Mouse (Mus musculus) G1E (cell line): Measurements from ENCODE around the gene Mat2a. TPM values are rescaled to one million over a fixed set of nuclear protein-coding genes. Genes with fewer than 3 reads are reported as not detected.
A peak's percentile ranks its signal among the peaks of the same experiment; 100 is the strongest.

Source experiments
- ATAC-seq: 2 replicates; pipeline ENCODE4 v1.8.0; 2016; ENCODE audit warnings: mild to moderate bottlenecking; ENCODE audit not compliant: insufficient number of reproducible peaks, poor library complexity, low FRiP score, severe bottlenecking; ENCODE audit errors: extremely low read depth
- DNase-seq: peaks from one replicate; pipeline ENCODE4 v3.0.0; 2012; ENCODE audit warnings: low spot score
- H3K27me3 ChIP-seq: 2 replicates; pipeline ENCODE4 v1.6.1; 2012; ENCODE audit warnings: mild to moderate bottlenecking, low read length, inconsistent platforms; ENCODE audit not compliant: insufficient read depth
- H3K36me3 ChIP-seq: replicated peaks from 2 replicates; pipeline ENCODE3; 2012; ENCODE audit warnings: mild to moderate bottlenecking, inconsistent platforms
- H3K4me1 ChIP-seq: 2 replicates; pipeline ENCODE4 v1.6.1; 2012; ENCODE audit warnings: low read depth, low read length, inconsistent platforms, mixed read lengths; ENCODE audit not compliant: insufficient read depth
- H3K4me3 ChIP-seq: 2 replicates; pipeline ENCODE4 v1.5.1; 2012; ENCODE audit warnings: low read depth, mild to moderate bottlenecking, inconsistent platforms, low read length, moderate library complexity, mixed read lengths
- H3K9me3 ChIP-seq: replicated peaks from 2 replicates; pipeline ENCODE4 v1.6.1; 2012; ENCODE audit warnings: inconsistent platforms
- CTCF ChIP-seq: IDR thresholded peaks from 2 replicates; pipeline ENCODE4 v1.5.1; 2012; ENCODE audit warnings: low read depth, low read length, inconsistent platforms, mixed read lengths
- GATA1 ChIP-seq: IDR thresholded peaks from 2 replicates; pipeline ENCODE4 v1.6.1; 2012; ENCODE audit warnings: borderline replicate concordance, low read length, inconsistent platforms, mixed read lengths
- GATA2 ChIP-seq: IDR thresholded peaks from 2 replicates; pipeline ENCODE4 v1.6.1; 2012; ENCODE audit warnings: low read depth, low read length, inconsistent platforms, borderline replicate concordance
- POLR2AphosphoS5 ChIP-seq: IDR thresholded peaks from 2 replicates; pipeline ENCODE4 v1.6.1; 2012; ENCODE audit warnings: low read depth, low read length, inconsistent platforms; ENCODE audit not compliant: insufficient replicate concordance
- TAL1 ChIP-seq: conservative IDR thresholded peaks from 2 replicates; pipeline ENCODE4 v1.6.1; 2012; ENCODE audit warnings: low read depth, low read length, inconsistent platforms, mixed read lengths
- polyA plus RNA-seq: library from polyadenylated mRNA; stranded (reverse); fragments of >175 nt; gene quantifications from 2 replicates; pipeline ENCODE4 v1.2.3, GENCODE M21; 2012
- total RNA-seq, 2 experiments: library from RNA; stranded (forward) in 1 of 2; stranded (reverse) in 1 of 2; fragments of 200-1000 nt in 1 of 2; fragments of >200 nt in 1 of 2; fragmentation: Nextera tagmentation in 1 of 2; gene quantifications; 2 replicates each; pipeline ENCODE4 v1.2.3; 2014 to 2017

Mat2a gene
- total and polyA plus RNA-seq, 3 experiments = 34.2 to 414 (median 294) TPM

DNA sequence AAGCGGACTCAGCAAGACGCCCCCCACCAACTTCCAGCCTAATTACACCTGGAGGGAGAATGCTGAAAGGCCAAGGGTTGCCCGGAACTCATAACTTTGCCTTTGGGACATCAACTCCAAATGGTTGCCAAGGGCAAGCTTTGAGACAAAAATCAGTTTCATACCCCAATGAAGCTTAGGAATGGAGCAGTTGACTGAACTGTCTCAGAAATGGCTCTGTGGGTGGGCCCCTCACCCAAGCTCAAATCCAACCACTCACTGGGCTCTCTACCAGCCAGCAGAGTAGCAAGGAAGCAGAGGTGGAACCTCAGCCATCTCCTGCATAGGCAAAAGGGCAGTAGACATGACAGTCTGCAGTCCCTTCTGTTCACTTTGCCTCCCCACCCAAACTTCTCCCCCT is 51.5 kb downstream of the Mat2a start:
- H3K4me3 ChIP-seq = peak overlapping the region; percentile 87
- no peak for DNase-seq
- no peaks in the 10 kb centered on the region for H3K9me3 ChIP-seq
- peaks cover 68% of the 10 kb centered on the region for H3K36me3 ChIP-seq
- H3K4me1 ChIP-seq = peaks cover 75% of the 10 kb centered on the region
- ATAC-seq = no peak
- no peaks in the 10 kb centered on the region for H3K27me3 ChIP-seq
- no peak for TF ChIP-seq CTCF
- no peak for TF ChIP-seq GATA2
- no peak for TF ChIP-seq POLR2AphosphoS5
- no peak for TF ChIP-seq TAL1
- no peak for TF ChIP-seq GATA1

DNA sequence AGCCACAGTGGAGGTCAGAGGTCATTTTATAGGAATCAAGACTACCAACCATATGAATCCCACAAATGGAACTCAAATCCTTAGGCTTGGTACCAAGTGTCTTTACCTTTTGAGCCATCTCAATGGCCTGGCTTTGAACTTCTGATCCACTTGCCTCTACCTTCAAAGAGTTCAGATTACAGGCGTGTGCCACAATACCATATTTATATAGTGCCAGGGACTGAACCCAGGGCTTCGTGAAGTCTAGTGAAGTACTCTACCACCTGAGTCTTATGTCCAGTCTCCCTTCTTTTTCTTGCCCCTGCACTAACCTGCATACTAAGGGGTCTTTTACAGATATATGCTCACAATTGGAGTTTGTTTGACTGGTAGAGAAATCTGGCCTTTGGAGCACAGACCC is 52.8 kb downstream of the Mat2a start:
- no peak for ATAC-seq
- no peak for DNase-seq
- Histone ChIP-seq H3K36me3 (peaks cover 63% of the 10 kb centered on the region), H3K4me1 (peaks cover 76% of the 10 kb centered on the region), H3K27me3 (no peaks in the 10 kb centered on the region), H3K9me3 (no peaks in the 10 kb centered on the region), H3K4me3 (no peak overlapping the region; the same call in 1 of the 2 replicates)
- no peak for TF ChIP-seq TAL1
- TF ChIP-seq GATA1 = no peak
- TF ChIP-seq GATA2 = no peak
- no peak for TF ChIP-seq CTCF
- TF ChIP-seq POLR2AphosphoS5 = no peak

DNA sequence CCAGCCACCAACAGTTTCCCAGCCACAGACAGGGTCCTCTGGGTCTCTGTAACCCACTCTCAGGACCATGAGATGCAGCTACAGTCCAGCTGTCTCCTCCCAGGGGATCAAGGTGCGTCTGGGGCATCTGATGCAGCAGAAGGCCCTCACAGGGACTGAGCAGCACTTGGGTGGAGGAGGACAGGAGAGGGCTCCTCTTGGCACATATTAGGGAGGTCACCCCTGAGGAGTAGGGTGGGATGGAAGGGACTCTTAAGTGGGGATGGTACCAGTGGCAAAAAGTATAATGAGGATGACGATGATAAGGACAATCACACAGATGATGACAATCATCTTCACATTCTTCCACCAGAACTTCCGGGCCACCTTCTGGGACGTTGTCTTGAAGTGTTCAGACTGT is 54.1 kb downstream of the Mat2a start:
- H3K36me3 ChIP-seq = peaks cover 60% of the 10 kb centered on the region
- peaks cover 81% of the 10 kb centered on the region for H3K4me1 ChIP-seq
- peak overlapping the region; percentile 1; the same call in 1 of the 2 replicates for H3K4me3 ChIP-seq

DNA sequence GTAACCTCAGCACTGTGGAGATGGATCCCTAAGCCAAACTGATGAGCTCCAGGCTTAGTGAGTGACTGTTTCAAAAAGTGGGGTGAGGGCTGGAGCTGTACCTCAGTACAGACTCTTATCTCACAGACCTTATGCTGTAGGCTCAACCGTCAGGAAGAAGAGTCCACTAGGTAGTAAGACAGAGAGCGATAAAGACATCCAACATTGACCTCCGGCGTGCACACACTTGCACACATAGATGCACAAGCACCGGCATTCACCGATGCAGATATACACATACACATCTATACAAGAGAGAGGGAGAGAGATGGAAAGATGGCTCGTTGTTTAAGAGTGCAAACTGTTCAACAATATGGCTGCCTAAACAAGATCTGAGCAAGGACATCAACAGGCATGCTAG is 55.4 kb downstream of the Mat2a start:
- TF ChIP-seq GATA2 = no peak
- peak; percentile 91 for TF ChIP-seq TAL1
- TF ChIP-seq POLR2AphosphoS5 = peak; percentile 76; the same call in 1 of the 2 replicates
- DNase-seq (peak; percentile 52), ATAC-seq (peak; percentile 86)
- H3K36me3 ChIP-seq = peaks cover 52% of the 10 kb centered on the region
- H3K27me3 ChIP-seq = no peaks in the 10 kb centered on the region
- no peaks in the 10 kb centered on the region for H3K9me3 ChIP-seq
- peaks cover 82% of the 10 kb centered on the region for H3K4me1 ChIP-seq
- H3K4me3 ChIP-seq = no peak overlapping the region

More for the DNA sequence above, 54.1 kb downstream of the Mat2a start:
- ATAC-seq (no peak), DNase-seq (no peak)
- TF ChIP-seq CTCF = no peak
- TF ChIP-seq POLR2AphosphoS5 = no peak
- TF ChIP-seq GATA1 = no peak
- no peak for TF ChIP-seq GATA2
- TF ChIP-seq TAL1 = no peak
- Histone ChIP-seq H3K27me3 (no peaks in the 10 kb centered on the region), H3K9me3 (no peaks in the 10 kb centered on the region)

DNA sequence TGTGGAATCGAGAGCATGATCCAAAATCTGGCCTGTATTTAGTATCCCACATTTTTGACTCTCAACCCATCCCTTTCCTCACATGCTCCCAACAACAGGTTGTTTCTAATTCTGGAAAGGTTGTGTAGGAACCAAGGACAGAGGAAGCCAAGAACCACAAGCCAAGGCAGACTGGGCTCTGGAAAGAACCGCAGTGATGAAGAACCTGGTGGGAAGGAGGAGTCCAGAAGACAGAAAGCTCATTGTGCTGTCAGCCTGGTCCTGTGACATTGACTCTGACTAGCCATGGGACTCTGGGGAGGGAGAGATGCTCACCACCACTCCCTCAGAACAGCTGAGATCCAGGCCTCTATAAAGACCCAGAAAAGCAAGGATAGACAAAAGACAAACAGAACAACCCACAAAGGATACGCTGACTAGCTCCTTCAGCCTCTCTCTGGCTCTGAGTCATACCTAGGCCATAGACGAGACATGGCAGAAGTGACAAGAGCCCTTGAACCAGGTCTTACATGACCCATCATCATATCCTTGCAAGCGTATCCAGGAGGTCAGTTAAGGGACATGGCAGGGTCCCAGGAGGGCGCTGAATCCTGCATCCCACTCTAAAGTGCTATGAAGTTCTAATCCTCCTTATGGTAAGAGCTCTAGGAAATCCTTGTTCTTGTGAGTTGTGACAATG is 56.1 kb downstream of the Mat2a start:
- no peak for DNase-seq
- peaks cover 51% of the 10 kb centered on the region for H3K36me3 ChIP-seq

More for the DNA sequence above, 56.1 kb downstream of the Mat2a start:
- H3K27me3 ChIP-seq = no peaks in the 10 kb centered on the region
- ATAC-seq = no peak
- H3K4me3 ChIP-seq = no peak overlapping the region; the same call in 1 of the 2 replicates
- H3K4me1 ChIP-seq = peaks cover 80% of the 10 kb centered on the region
- TF ChIP-seq GATA1 (no peak), GATA2 (no peak), POLR2AphosphoS5 (no peak; the same call in 1 of the 2 replicates), TAL1 (no peak), CTCF (no peak)
- H3K9me3 ChIP-seq = no peaks in the 10 kb centered on the region

Other genes starting within 250 kb of the Mat2a start
- not detected in 2 replicates for gene Atoh8, start 204.0 kb downstream of the Mat2a start, total RNA-seq (2014; fragmentation: Nextera tagmentation)
- not detected in 2 replicates for gene Atoh8, start 204.0 kb downstream of the Mat2a start, total RNA-seq (2017)
- gene Atoh8, start 204.0 kb downstream of the Mat2a start, polyA plus RNA-seq = 0.03 TPM in 1 of 2 replicates, not detected in the other
- gene Sftpb, start 134.9 kb downstream of the Mat2a start, total RNA-seq (2014; fragmentation: Nextera tagmentation) = not detected in 2 replicates
- not detected in 2 replicates for gene Sftpb, start 134.9 kb downstream of the Mat2a start, total RNA-seq (2017)
- not detected in 2 replicates for gene Sftpb, start 134.9 kb downstream of the Mat2a start, polyA plus RNA-seq
- 99.6 and 100 TPM in 2 replicates for gene Usp39, start 94.4 kb downstream of the Mat2a start, total RNA-seq (2014; fragmentation: Nextera tagmentation)
- gene Usp39, start 94.4 kb downstream of the Mat2a start, total RNA-seq (2017) = 116 and 119 TPM in 2 replicates
- 26.3 and 29.7 TPM in 2 replicates for gene Usp39, start 94.4 kb downstream of the Mat2a start, polyA plus RNA-seq
- 71.0 and 74.9 TPM in 2 replicates for gene 0610030E20Rik, start 92.2 kb downstream of the Mat2a start, total RNA-seq (2014; fragmentation: Nextera tagmentation)
- gene 0610030E20Rik, start 92.2 kb downstream of the Mat2a start, total RNA-seq (2017) = 26.4 and 29.7 TPM in 2 replicates
- gene 0610030E20Rik, start 92.2 kb downstream of the Mat2a start, polyA plus RNA-seq = 33.9 and 34.7 TPM in 2 replicates
- 5.5 and 6.0 TPM in 2 replicates for gene Tmem150a, start 84.1 kb downstream of the Mat2a start, total RNA-seq (2014; fragmentation: Nextera tagmentation)
- 0.55 and 1.2 TPM in 2 replicates for gene Tmem150a, start 84.1 kb downstream of the Mat2a start, total RNA-seq (2017)
- gene Tmem150a, start 84.1 kb downstream of the Mat2a start, polyA plus RNA-seq = 5.1 and 5.6 TPM in 2 replicates
- 238 and 244 TPM in 2 replicates for gene Rnf181, start 72.6 kb downstream of the Mat2a start, total RNA-seq (2014; fragmentation: Nextera tagmentation)
- gene Rnf181, start 72.6 kb downstream of the Mat2a start, total RNA-seq (2017) = 153 and 179 TPM in 2 replicates
- 120 and 165 TPM in 2 replicates for gene Rnf181, start 72.6 kb downstream of the Mat2a start, polyA plus RNA-seq
- 187 and 244 TPM in 2 replicates for gene Vamp5, start 59.1 kb downstream of the Mat2a start, total RNA-seq (2014; fragmentation: Nextera tagmentation)
- gene Vamp5, start 59.1 kb downstream of the Mat2a start, total RNA-seq (2017) = 163 and 182 TPM in 2 replicates
- 133 and 183 TPM in 2 replicates for gene Vamp5, start 59.1 kb downstream of the Mat2a start, polyA plus RNA-seq
- gene Vamp8, start 48.9 kb downstream of the Mat2a start, total RNA-seq (2014; fragmentation: Nextera tagmentation) = 58.1 and 72.6 TPM in 2 replicates
- 516 and 572 TPM in 2 replicates for gene Vamp8, start 48.9 kb downstream of the Mat2a start, total RNA-seq (2017)
- 147 and 261 TPM in 2 replicates for gene Vamp8, start 48.9 kb downstream of the Mat2a start, polyA plus RNA-seq
- 25.9 and 27.8 TPM in 2 replicates for gene Ggcx, start 25.2 kb downstream of the Mat2a start, total RNA-seq (2014; fragmentation: Nextera tagmentation)
- 9.2 and 12.4 TPM in 2 replicates for gene Ggcx, start 25.2 kb downstream of the Mat2a start, total RNA-seq (2017)
- 6.5 and 6.7 TPM in 2 replicates for gene Ggcx, start 25.2 kb downstream of the Mat2a start, polyA plus RNA-seq
- gene Sh2d6, start 82.1 kb upstream of the Mat2a start, total RNA-seq (2014; fragmentation: Nextera tagmentation) = not detected in 2 replicates
- 0.16 TPM in 1 of 2 replicates, not detected in the other for gene Sh2d6, start 82.1 kb upstream of the Mat2a start, total RNA-seq (2017)
- not detected in 2 replicates for gene Sh2d6, start 82.1 kb upstream of the Mat2a start, polyA plus RNA-seq
- 37.8 and 38.0 TPM in 2 replicates for gene Capg, start 104.8 kb upstream of the Mat2a start, total RNA-seq (2014; fragmentation: Nextera tagmentation)
- 113 and 150 TPM in 2 replicates for gene Capg, start 104.8 kb upstream of the Mat2a start, total RNA-seq (2017)
- gene Capg, start 104.8 kb upstream of the Mat2a start, polyA plus RNA-seq = 88.6 and 102 TPM in 2 replicates
- gene Elmod3, start 158.9 kb upstream of the Mat2a start, total RNA-seq (2014; fragmentation: Nextera tagmentation) = 20.4 and 25.5 TPM in 2 replicates
- 8.6 and 9.8 TPM in 2 replicates for gene Elmod3, start 158.9 kb upstream of the Mat2a start, total RNA-seq (2017)
- gene Elmod3, start 158.9 kb upstream of the Mat2a start, polyA plus RNA-seq = 16.6 and 22.1 TPM in 2 replicates
- 13.1 and 13.6 TPM in 2 replicates for gene Retsat, start 158.9 kb upstream of the Mat2a start, total RNA-seq (2014; fragmentation: Nextera tagmentation)
- 12.6 and 14.8 TPM in 2 replicates for gene Retsat, start 158.9 kb upstream of the Mat2a start, total RNA-seq (2017)
- 6.1 and 25.6 TPM in 2 replicates for gene Retsat, start 158.9 kb upstream of the Mat2a start, polyA plus RNA-seq
- 49.7 and 50.1 TPM in 2 replicates for gene Tgoln1, start 177.4 kb upstream of the Mat2a start, total RNA-seq (2014; fragmentation: Nextera tagmentation)
- gene Tgoln1, start 177.4 kb upstream of the Mat2a start, total RNA-seq (2017) = 60.3 and 72.6 TPM in 2 replicates
- 2.0 and 4.4 TPM in 2 replicates for gene Tgoln1, start 177.4 kb upstream of the Mat2a start, polyA plus RNA-seq